Mouse (Mus musculus): ENCODE measurements around the gene Uba2. TPM values are rescaled to one million over a fixed set of nuclear protein-coding genes. Genes with fewer than 3 reads are reported as not detected.

Uba2 gene
- polyA plus RNA-seq (2012), result 86.0 and 111 TPM in 2 replicates

DNA sequence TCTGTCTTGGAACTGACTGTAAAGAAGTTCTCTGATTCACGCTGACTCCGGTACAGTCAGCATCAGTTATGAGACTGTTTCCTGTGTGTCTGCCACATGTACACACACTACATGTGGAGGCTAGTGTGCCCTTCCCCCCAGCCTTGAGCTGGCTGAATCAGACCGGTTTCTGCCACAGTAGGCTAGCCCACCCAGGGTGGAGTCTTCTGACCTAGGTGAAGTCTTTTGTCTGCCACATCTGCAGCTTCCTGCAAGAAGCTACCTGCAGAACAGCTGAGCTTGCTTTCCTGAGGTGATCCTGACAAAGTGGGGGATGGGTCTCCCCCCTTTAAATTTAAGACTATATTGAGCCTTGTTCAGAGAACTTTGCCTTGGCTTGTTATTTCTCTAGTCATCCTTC, at the start of gene Uba2:
Gene Uba2 (minus strand): TSS at position 146 of the 400 bp plus-strand sequence.
- TF ChIP-seq GATA1 (IDR thresholded peaks at IDR 0.05; ENCODE audit: low read length), result no peak

DNA sequence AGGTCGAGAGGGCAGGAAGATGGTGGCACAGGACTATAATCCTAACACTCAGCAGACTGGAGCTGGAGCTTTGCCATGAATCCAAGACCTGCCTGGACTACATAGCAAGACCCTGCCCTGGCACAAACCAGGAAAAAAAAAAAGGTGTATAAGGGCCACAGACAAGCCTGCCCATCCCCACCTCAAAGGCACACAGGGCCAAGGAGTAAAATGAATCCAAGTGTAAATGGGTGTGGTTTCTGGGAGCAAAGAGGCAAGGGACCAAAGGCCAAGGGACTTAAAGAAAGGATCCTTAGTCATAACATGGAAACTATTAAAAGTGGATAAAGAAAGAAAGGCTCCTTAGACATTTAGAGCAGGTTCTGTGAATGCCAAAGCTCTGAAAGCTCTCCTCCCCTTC, 49.1 kb upstream of the Uba2 start:
- no peak for TF ChIP-seq GATA1 (IDR thresholded peaks at IDR 0.05; ENCODE audit: low read length)

DNA sequence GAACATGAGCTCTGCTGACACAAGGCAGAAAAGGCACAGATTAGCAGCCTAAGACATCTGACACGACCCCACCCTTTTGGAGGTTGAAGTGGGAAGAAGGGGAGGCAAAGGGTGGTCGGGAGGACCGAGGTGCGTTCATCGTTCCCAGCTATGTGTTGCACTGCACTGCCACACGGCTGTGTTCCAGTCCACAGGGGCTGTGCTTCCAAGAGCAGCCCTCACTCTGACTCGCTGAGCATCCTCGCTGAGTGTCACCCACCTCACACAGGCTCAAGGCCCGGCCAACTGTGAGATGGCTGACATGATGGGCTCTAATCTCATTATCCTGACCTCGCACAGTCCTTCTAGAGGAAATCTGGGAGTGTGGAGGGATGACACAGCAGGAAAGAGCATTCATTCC, 47.1 kb upstream of the Uba2 start:
- no peak for TF ChIP-seq GATA1 (IDR thresholded peaks at IDR 0.05; ENCODE audit: low read length)

DNA sequence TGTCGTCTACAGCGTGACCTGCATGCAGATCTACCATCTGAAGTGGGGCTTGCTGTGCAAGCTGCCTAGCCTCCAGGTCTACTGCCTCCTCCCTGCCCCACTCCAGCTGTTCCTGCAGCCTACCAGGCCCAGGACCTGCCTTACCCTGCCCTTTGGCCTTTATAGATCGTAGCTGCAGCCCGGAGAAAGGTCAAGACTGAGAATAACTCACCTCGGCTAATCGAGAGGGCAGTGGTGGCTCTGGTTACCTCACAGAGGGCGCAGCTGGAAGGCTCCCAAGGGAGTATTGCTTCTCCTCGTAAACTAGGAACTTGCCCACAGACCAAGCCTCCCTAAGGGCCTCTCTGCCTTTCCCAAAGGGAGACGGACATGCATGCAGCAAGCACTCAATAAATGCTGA, 46.1 kb upstream of the Uba2 start:
- no peak for TF ChIP-seq GATA1 (IDR thresholded peaks at IDR 0.05; ENCODE audit: low read length)

DNA sequence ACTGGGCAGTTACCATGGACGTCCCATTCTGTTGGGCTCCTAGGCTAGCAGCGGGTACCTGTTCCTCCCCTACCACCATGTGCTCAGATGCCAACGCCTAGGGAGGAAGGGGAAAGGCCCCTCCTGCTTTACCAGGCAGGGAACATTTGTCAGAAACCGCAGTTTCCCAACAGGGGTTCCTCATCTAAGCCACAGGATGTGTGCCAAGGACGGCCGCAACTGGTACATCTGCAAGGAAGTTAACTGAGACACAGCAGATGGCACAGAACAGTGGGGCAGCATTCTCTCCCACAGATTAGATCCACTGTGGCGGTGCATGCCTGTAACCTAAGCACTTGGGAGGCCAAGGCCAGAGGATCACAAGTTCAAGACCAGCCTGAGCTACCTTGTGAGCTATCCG, 45.2 kb upstream of the Uba2 start:
- no peak for TF ChIP-seq GATA1 (IDR thresholded peaks at IDR 0.05; ENCODE audit: low read length)

DNA sequence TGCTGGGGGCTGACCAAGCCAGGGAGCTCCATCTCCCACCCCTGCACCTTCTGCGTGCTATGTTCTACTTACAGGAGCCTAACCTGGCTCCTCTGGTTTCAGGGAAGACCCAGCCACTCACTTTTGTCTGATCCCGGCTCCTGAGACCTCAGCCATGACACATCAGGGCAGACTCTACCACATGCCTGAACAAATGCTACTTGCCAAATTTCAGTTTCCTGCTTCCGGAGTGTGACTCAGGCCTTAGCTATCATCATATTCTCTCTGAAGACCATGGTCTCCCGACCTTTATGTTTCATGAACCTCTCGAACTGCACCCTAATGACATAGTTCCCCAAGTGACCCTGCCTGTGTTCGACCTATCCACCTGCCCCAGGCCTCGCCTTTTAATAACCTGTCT, 43.9 kb upstream of the Uba2 start:
- TF ChIP-seq GATA1 (IDR thresholded peaks at IDR 0.05; ENCODE audit: low read length), result no peak

DNA sequence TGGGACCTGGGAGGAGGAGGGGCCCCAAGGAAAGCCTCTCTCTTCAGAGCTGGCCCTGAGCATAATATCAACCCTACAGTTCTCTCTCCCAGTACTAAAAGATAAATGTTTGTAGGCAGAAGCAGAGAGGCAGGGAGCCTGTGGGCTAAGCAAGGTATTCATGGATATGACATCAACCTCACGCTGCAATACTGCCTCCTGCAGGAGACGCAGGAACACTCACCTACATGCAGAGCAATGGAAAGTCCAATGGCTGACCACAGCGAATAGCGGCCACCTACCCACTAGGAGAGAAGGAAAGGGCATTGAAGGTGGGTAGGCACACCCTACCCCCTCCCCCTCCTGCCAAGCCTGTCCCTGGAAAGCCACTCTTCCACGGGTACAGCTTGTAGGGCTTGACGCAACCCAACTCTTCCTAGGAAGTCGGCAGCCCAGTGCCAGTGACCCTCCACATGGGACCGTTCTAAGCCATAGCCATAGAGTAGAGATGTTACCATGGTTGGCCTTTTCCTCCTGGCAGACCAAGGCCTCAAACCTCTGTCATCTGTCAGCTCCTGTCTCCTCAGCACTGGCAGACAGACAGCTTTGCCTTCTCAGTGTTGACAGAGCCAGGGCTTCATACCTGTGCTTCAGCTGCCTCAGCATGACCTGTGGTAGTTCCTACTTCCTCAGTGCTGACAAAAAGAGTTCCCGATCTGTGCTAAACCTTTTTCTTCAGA, 38.8 kb upstream of the Uba2 start:
- TF ChIP-seq GATA1 (IDR thresholded peaks at IDR 0.05; ENCODE audit: low read length), result no peak

DNA sequence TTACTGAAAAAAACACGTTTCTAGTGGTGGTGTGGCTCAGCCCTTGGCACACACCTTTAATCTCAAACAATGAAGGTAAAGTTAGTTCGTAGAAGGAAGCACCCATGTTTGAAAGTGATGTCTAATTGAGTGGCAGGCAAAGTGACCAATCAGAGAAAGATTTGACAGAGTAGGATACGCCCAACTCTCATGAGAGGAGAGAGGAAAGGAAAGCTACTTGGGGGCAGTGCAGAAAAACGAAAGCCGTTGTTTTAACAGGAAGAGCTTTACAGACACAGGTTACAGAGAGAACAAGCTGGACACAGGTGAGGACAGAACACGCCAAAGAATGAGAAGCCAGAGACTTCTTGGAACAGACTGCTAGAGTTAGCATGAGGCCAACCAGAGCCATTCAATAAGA, 36.9 kb upstream of the Uba2 start:
- no peak for TF ChIP-seq GATA1 (IDR thresholded peaks at IDR 0.05; ENCODE audit: low read length)

DNA sequence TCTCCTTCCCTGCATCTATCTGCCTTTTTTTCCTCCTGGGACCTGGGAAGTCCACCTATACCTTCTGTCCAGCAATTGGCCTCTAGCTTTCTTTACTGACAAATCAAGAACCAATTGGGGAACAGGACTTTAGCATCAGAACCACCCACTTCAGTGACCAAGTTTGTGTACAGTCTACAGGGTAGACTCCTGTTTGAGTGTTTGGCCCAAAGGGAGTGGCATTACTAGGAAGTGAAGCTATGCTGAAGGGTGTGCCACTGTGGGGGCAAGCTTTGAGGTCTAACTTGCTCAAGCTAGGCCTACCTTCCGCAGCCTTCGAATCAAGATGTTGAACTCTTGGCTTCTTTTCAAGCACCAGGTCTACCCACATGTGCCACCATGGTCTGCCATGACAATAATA, 31.4 kb upstream of the Uba2 start:
- TF ChIP-seq GATA1 (IDR thresholded peaks at IDR 0.05; ENCODE audit: low read length), result no peak

DNA sequence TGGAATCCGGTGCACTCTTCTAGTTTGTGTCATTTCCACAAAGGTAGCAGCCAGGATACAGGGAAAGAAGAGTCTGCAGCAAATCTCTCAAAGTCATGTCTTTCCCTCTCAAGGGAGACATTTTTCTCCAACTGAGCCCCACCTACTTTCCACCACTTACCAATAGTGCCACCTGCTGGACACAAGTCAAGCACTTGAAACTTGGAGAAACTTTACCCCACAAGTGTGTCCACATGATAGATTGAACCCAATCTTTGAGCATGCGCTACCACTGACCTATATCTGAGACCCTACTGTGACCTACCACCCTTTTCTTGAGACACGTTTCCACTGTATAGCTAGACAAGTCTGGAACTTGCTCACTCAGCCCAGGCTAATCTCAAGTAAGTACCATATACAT, 28.9 kb upstream of the Uba2 start:
- no peak for TF ChIP-seq GATA1 (IDR thresholded peaks at IDR 0.05; ENCODE audit: low read length)

DNA sequence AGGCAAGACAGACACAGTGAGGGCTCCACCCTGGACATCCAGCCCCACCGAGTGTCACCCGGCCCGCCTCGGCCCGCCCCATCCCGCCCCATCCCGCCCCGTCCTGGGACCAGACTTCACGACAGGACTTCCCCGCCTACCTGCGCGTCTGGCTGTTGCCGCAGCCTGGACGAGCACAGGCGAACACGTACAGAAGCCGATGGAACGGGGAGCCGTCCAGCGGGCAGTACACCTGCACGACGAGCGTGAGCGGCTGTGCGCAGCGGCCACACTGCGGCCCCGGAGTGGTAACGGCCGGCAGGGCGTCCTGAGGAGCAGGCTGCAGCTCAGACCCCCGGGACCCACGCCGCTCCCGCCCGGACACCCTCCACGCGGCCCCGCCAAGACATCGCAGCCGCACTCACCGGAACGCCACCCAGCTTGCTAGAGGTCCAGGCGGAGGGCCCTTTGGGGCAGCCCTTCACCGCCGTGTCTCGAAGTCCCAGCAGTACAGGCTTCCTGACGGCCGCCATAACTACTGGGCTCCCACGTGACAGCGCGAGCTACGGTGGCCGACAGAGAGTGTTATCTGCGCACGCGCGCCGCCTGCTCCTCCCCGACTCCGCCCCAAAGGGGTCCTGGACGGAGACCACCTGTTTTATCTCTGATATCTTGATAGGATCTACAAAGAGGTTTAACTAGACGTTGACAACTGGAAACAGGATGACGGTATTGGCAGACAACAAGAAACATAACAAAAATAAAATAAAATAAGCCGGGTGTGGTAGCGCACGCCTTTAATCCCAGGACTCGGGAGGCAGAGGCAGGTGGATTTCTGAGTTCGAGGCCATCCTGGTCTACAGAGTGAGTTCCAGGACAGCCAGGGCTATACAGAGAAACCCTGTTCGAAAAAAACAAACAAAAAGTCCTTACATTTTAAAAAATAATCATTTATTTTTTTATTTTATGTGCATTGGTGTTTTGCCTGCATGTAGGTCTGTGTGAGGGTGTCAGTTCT, 27.0 kb upstream of the Uba2 start, which contains the start of gene Pdcd2l:
Gene Pdcd2l (minus strand): TSS at position 530 of the 997 bp plus-strand sequence.
- TF ChIP-seq GATA1 (IDR thresholded peaks at IDR 0.05; ENCODE audit: low read length), result no peak

DNA sequence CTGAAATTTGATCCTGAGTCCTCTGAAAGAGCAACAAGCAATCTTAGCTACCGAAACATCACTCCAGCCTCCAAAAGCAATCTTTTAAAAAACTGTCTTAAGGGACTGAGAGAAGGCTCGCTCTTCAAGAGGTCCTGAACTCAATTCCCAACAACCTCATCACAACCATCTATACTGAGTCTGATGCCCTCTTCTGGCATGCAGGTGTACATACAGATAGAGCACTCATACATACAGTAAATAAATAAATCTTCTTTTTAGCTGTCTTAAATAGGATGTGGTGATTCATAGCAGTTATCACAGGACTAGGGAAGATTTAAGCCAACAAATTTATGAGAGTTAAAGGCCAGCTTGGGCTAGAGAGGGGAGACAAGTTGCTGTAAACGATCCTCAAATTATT, 26.2 kb upstream of the Uba2 start:
- no peak for TF ChIP-seq GATA1 (IDR thresholded peaks at IDR 0.05; ENCODE audit: low read length)

DNA sequence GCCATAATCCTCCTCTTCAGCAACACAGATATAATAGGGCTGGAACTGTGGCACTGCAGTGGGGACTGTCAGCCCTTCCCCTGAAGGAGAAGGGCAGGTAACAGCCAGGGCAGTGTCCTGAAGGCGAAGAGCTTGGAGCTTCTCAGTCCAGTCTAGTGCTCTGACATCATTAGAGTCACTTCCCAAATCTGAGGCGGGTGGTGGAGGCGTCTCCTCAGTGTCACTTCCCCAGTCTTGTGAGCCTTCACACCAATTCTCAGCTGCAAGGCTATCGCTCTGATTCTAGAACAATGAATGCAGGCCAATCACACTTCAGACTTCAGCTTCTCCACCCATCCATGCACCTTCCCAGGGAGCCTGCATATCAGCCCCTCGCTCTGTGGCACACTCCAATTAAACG, 23.4 kb upstream of the Uba2 start:
- no peak for TF ChIP-seq GATA1 (IDR thresholded peaks at IDR 0.05; ENCODE audit: low read length)

DNA sequence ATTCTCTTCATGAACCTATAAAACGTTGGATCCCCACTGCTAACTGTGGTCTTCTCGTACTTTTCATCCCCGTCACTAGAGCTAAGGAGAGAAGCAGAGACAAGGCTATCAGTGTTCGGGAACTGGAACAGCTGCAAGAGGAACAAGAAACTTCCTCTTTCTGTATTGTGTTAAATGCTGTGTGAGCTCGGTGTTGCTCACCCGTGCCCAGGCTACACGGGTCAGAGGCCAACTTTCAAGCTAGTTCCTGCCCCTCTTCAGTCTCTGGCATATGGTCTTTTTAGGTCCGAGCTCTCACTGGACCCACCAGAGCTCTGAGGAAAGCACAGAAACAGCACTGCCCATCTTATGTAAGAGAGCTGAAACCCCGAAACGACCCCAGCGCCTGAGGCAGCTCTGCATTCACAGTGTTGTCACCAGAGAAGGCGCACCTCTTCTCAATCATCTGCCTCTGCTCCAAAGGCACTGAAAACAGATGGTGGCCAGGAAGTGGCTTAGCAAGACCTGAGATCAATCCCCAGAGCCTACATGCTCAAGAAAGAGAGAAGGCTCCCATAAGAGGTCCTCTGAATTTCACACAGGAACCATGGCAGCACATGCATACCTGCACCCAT, 20.1 kb upstream of the Uba2 start:
- no peak for TF ChIP-seq GATA1 (IDR thresholded peaks at IDR 0.05; ENCODE audit: low read length)

DNA sequence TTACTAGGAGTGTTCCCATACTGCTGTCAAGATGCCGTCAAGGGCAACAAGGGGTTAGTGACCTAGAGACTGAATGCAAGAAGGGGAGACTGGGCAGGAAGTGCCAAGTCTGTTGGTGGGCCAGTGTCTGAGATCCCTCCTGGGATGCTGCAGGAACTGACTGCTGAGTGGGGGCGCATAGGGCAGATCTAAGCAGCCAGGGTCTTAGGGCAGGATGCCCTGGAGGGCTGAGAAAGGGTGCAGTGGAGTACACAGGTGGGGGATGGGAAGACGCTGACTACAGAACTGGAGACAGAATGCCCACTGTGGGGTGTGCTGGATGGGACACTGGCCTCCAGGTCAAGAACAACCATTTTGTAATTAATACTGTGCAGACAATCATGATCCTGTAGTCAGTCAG, 14.4 kb upstream of the Uba2 start:
- TF ChIP-seq GATA1 (IDR thresholded peaks at IDR 0.05; ENCODE audit: low read length), result no peak

DNA sequence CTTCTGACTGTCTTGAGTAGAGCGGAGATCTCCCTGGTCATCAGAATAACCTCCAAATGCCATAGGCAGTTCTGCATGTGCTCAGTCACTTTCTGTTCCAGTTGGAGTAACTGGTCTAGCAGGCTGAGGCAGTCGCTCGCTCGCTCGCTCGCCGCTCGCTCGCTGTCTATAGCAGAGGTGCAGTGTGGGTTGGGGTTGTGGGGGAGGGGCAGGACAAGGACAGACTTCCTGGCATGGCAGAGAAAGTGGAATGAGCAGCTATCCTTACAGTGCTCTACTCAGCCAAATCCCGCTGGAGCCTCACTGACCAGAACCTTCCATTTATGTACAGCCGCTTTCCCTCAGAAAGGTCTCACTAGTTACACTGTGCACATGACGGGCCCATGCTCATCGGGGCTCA, 14.0 kb upstream of the Uba2 start:
- TF ChIP-seq GATA1 (IDR thresholded peaks at IDR 0.05; ENCODE audit: low read length), result no peak
